Comparison of ENCODE assay signal across 16 mouse cellular contexts in the genomic region with DNA sequence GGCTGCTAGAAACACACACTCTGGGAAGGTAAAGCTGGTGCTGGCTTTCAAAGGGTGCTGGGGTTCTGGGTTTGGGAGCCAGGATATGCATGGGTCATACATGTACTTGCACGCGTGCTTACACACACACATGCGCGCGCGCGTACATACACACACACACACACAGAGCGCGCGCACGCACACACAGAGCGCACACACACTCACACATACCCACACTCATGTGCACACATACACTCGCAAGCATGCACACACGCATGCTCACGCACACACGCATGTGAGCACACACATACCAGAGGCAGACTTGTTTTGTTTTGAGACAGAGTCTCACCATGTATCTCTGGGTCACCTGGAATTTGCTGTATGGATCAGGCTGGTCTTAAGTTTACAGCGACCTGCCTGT. TPM values are rescaled to one million over a fixed set of nuclear protein-coding genes. Genes with fewer than 3 reads are reported as not detected.
DNase-seq lines count a peak whose midpoint lies in the region; ATAC-seq lines count a peak whose summit lies in the region.
"Had no signal": no experiment of that assay in that cellular context is flagged by ENCODE, and none has a peak within 500 bp of the region (broad histone marks: within the 10 kb centered on the region; RNA-seq: fewer than 3 reads in every experiment).

No protein-coding gene starts in this region.

- no peak overlapping the region for H3K4me3 ChIP-seq in midbrain, embryonic 13.5 days (replicated peaks)
- H3K4me3 ChIP-seq in midbrain, embryonic 10.5 days: no peak overlapping the region
- H3K4me3 ChIP-seq: embryonic facial prominence, embryonic 12.5 days; embryonic facial prominence, embryonic 15.5 days; forebrain, embryonic 12.5 days; heart, embryonic 12.5 days; heart, embryonic 15.5 days; intestine, embryonic 15.5 days had no signal

- no peaks in the 10 kb centered on the region; the same call in 1 of the 2 replicates for H3K9me3 ChIP-seq in midbrain, embryonic 13.5 days
- H3K9me3 ChIP-seq in midbrain, embryonic 10.5 days (replicated peaks): no peaks in the 10 kb centered on the region
- H3K9me3 ChIP-seq: embryonic facial prominence, embryonic 12.5 days; embryonic facial prominence, embryonic 15.5 days; forebrain, embryonic 12.5 days; heart, embryonic 12.5 days; heart, embryonic 15.5 days; intestine, embryonic 15.5 days had no signal

- 89% methylated on average over 17 of the region's 17 CpGs for WGBS in midbrain, embryonic 13.5 days
- 91% methylated on average over 17 of the region's 17 CpGs for WGBS in midbrain, embryonic 10.5 days

- no peak overlapping the region for H3K9ac ChIP-seq in midbrain, embryonic 13.5 days (replicated peaks)
- H3K9ac ChIP-seq: embryonic facial prominence, embryonic 12.5 days; embryonic facial prominence, embryonic 15.5 days; forebrain, embryonic 12.5 days; heart, embryonic 12.5 days; heart, embryonic 15.5 days; intestine, embryonic 15.5 days had no signal

- peak; percentile 86 for DNase-seq in heart, adult 11 months
- DNase-seq in heart, postnatal 36 days: no peak
- no peak for DNase-seq in midbrain, embryonic 10.5 days (ENCODE audit: low spot score)
- peak; percentile 4 for DNase-seq in splenic B cell, adult 2 months (ENCODE audit: low read depth, low spot score)
- no peak for DNase-seq in gastrocnemius, postnatal 4 days (ENCODE audit: low spot score in 2 of 2)

- H3K4me2 ChIP-seq in midbrain, embryonic 13.5 days (replicated peaks): no peak overlapping the region
- H3K4me2 ChIP-seq: embryonic facial prominence, embryonic 15.5 days; forebrain, embryonic 12.5 days; heart, embryonic 12.5 days; heart, embryonic 15.5 days; intestine, embryonic 15.5 days had no signal

- ATAC-seq in midbrain, embryonic 13.5 days: peak; percentile 26; the same call in 1 of the 2 replicates
- ATAC-seq: hindbrain, embryonic 16.5 days; Patski had no signal

- H3K27ac ChIP-seq in midbrain, embryonic 13.5 days: no peak overlapping the region
- H3K27ac ChIP-seq in midbrain, embryonic 10.5 days (replicated peaks): no peak overlapping the region
- H3K27ac ChIP-seq: embryonic facial prominence, embryonic 12.5 days; embryonic facial prominence, embryonic 15.5 days; forebrain, embryonic 12.5 days; heart, embryonic 15.5 days; intestine, embryonic 15.5 days had no signal

- intact Hi-C loops in heart, postnatal 36 days (cut with DNase I): loop anchor here (1.0 to 10.0 kb wide), 4 partner anchors 115 to 315 kb away; partner anchors contain the start of gene Wdr48

- peaks cover 98% of the 10 kb centered on the region for H3K27me3 ChIP-seq in midbrain, embryonic 13.5 days
- H3K27me3 ChIP-seq in midbrain, embryonic 10.5 days (ENCODE audit: low read depth, poor library complexity, severe bottlenecking): peaks cover 98% of the 10 kb centered on the region
- H3K27me3 ChIP-seq in splenic B cell, adult 2 months (ENCODE audit: control insufficient read depth, insufficient read depth, low read length, poor library complexity, severe bottlenecking): no peaks in the 10 kb centered on the region

- peaks cover 13% of the 10 kb centered on the region for H3K4me1 ChIP-seq in midbrain, embryonic 13.5 days (replicated peaks)
- peaks cover 15% of the 10 kb centered on the region for H3K4me1 ChIP-seq in midbrain, embryonic 10.5 days

- H3K36me3 ChIP-seq in midbrain, embryonic 13.5 days: no peaks in the 10 kb centered on the region
- H3K36me3 ChIP-seq in midbrain, embryonic 10.5 days: no peaks in the 10 kb centered on the region
- no peaks in the 10 kb centered on the region for H3K36me3 ChIP-seq in splenic B cell, adult 2 months (ENCODE audit: control insufficient read depth, insufficient read depth, low read length, poor library complexity, severe bottlenecking)
- H3K36me3 ChIP-seq: embryonic facial prominence, embryonic 12.5 days; embryonic facial prominence, embryonic 15.5 days; forebrain, embryonic 12.5 days; G1E; heart, embryonic 12.5 days; heart, embryonic 15.5 days; intestine, embryonic 15.5 days had no signal

RNA-seq across cellular contexts. Expression of gene Scn5a, which starts 1.4 kb away (rescaled TPM):
- total RNA-seq in heart, postnatal 36 days (2021): 100 to 1,000 TPM; 127 to 161 TPM
- polyA plus RNA-seq in midbrain, embryonic 13.5 days (2015; fragmentation: Nextera tagmentation; extraction: Ambion mirVana): 0.14 and 0.20 TPM in 2 replicates
- polyA plus RNA-seq in midbrain, embryonic 10.5 days (2016; fragmentation: Nextera tagmentation; extraction: Ambion mirVana): 0.12 and 0.22 TPM in 2 replicates
- total RNA-seq in gastrocnemius, postnatal 4 days (2021): 1 to 10 TPM; 3.9 to 5.2 TPM
- total RNA-seq: common myeloid progenitor, adult 5-6 weeks had no signal
- polyA plus RNA-seq: G1E had no signal

Comparison
In these comparisons a context has a peak if more than half of its experiments do, and no peak if none do; other contexts are left out.
1. DNase-seq: peak in heart, adult 11 months (single experiment) and splenic B cell, adult 2 months (single experiment); none in heart, postnatal 36 days (0 of 2), midbrain, embryonic 10.5 days (single experiment) and gastrocnemius, postnatal 4 days (0 of 2).
2. RNA of gene Scn5a, which starts 1.4 kb away (total RNA-seq): 127 to 161 TPM in heart, postnatal 36 days; 3.9 to 5.2 TPM in gastrocnemius, postnatal 4 days; every median in the first group is over 10 times any median in the second.